Mouse (Mus musculus): ENCODE results near the gene Lst1. TPM values are rescaled to one million over a fixed set of nuclear protein-coding genes. Genes with fewer than 3 reads are reported as not detected.
A peak's percentile ranks its signal among the peaks of the same experiment; 100 is the strongest.
"Not testable (repeated sequence)": the region's sequence is repeated elsewhere in the genome, so short reads cannot be mapped to it uniquely, and the experiment has no call there.

Gene Lst1
- polyA plus RNA-seq (2015; fragmentation: Nextera tagmentation; extraction: Ambion mirVana): 4.8 and 7.3 TPM in 2 replicates

GRCm38 (mm10) chr17:35187959-35188610 is at the start of gene Lst1:
Gene Lst1, minus strand, starts transcription at chr17:35188439.
- Histone ChIP-seq H3K4me3 (ENCODE audit: low read length) (no peak within 1 kb of the TSS), H3K4me2 (ENCODE audit: low read length) (no peak within 1 kb of the TSS), H3K36me3 (ENCODE audit: control insufficient read depth, insufficient read depth, low read length) (no peaks in the 10 kb centered on the region), H3K4me1 (ENCODE audit: control insufficient read depth, insufficient read depth, low read depth, low read length) (peaks cover 2% of the 10 kb centered on the region; the same call in 1 of the 2 replicates), H3K9me3 (ENCODE audit: control insufficient read depth, low read length) (no peaks in the 10 kb centered on the region), H3K27me3 (replicated peaks; ENCODE audit: control insufficient read depth, insufficient read depth, low read length) (no peaks in the 10 kb centered on the region), H3K9ac (ENCODE audit: low read depth, low read length) (no peak within 1 kb of the TSS), H3K27ac (ENCODE audit: low read depth, low read length) (no peak within 1 kb of the TSS)
- 79% methylated on average over 7 of the region's 7 CpGs for WGBS
- no peak for ATAC-seq

- WGBS: 84% methylated on average over 12 of the region's 12 CpGs
- peaks cover 26% of the 10 kb centered on the region for H3K4me1 ChIP-seq (ENCODE audit: control insufficient read depth, insufficient read depth, low read depth, low read length)
- H3K27ac ChIP-seq (ENCODE audit: low read depth, low read length): no peak overlapping the region
- no peaks in the 10 kb centered on the region for H3K27me3 ChIP-seq (replicated peaks; ENCODE audit: control insufficient read depth, insufficient read depth, low read length)
- no peaks in the 10 kb centered on the region for H3K9me3 ChIP-seq (ENCODE audit: control insufficient read depth, low read length)
- peak overlapping the region; percentile 54; the same call in 1 of the 2 replicates for H3K4me3 ChIP-seq (ENCODE audit: low read length)
- H3K36me3 ChIP-seq (ENCODE audit: control insufficient read depth, insufficient read depth, low read length): peaks cover 2% of the 10 kb centered on the region; the same call in 1 of the 2 replicates
- H3K4me2 ChIP-seq (ENCODE audit: low read length): peak overlapping the region; percentile 89
- no peak for ATAC-seq
- H3K9ac ChIP-seq (ENCODE audit: low read depth, low read length): peak overlapping the region; percentile 75; the same call in 1 of the 2 replicates
Observed at GRCm38 (mm10) chr17:35237504-35237903, 49.3 kb upstream of the Lst1 start.

- H3K4me1 ChIP-seq (ENCODE audit: control insufficient read depth, insufficient read depth, low read depth, low read length): peaks cover 30% of the 10 kb centered on the region
- H3K4me2 ChIP-seq (ENCODE audit: low read length): peak overlapping the region; percentile 89
- 69% methylated on average over 9 of the region's 9 CpGs for WGBS
- H3K27me3 ChIP-seq (replicated peaks; ENCODE audit: control insufficient read depth, insufficient read depth, low read length): no peaks in the 10 kb centered on the region
- peaks cover 2% of the 10 kb centered on the region; the same call in 1 of the 2 replicates for H3K36me3 ChIP-seq (ENCODE audit: control insufficient read depth, insufficient read depth, low read length)
- H3K9ac ChIP-seq (ENCODE audit: low read depth, low read length): peak overlapping the region; percentile 75
- peak overlapping the region; percentile 95 for H3K27ac ChIP-seq (ENCODE audit: low read depth, low read length)
- H3K9me3 ChIP-seq (ENCODE audit: control insufficient read depth, low read length): no peaks in the 10 kb centered on the region
- ATAC-seq: no peak
- peak overlapping the region; percentile 54 for H3K4me3 ChIP-seq (ENCODE audit: low read length)
Observed at GRCm38 (mm10) chr17:35236996-35237395, 48.8 kb upstream of the Lst1 start.

- peak overlapping the region; percentile 54 for H3K4me3 ChIP-seq (ENCODE audit: low read length)
- H3K27ac ChIP-seq (ENCODE audit: low read depth, low read length): peak overlapping the region; percentile 95
- 1% methylated on average over 18 of the region's 18 CpGs for WGBS
- H3K9ac ChIP-seq (ENCODE audit: low read depth, low read length): peak overlapping the region; percentile 75
- peak overlapping the region; percentile 89 for H3K4me2 ChIP-seq (ENCODE audit: low read length)
- H3K27me3 ChIP-seq (replicated peaks; ENCODE audit: control insufficient read depth, insufficient read depth, low read length): no peaks in the 10 kb centered on the region
- H3K4me1 ChIP-seq (ENCODE audit: control insufficient read depth, insufficient read depth, low read depth, low read length): peaks cover 34% of the 10 kb centered on the region
- H3K9me3 ChIP-seq (ENCODE audit: control insufficient read depth, low read length): no peaks in the 10 kb centered on the region
- ATAC-seq: peak; percentile 85
- H3K36me3 ChIP-seq (ENCODE audit: control insufficient read depth, insufficient read depth, low read length): peaks cover 2% of the 10 kb centered on the region; the same call in 1 of the 2 replicates
Observed at GRCm38 (mm10) chr17:35236390-35236746, 48.1 kb upstream of the Lst1 start.

GRCm38 (mm10) chr17:35235614-35236389 is 47.6 kb upstream of the Lst1 start, which contains the start of gene Nfkbil1:
Gene Nfkbil1, minus strand, starts transcription at chr17:35235792.
- peak; percentile 84 for ATAC-seq
- WGBS: 0% methylated on average over 35 of the region's 35 CpGs

GRCm38 (mm10) chr17:35234903-35235302 is 46.7 kb upstream of the Lst1 start:
- peak overlapping the region; percentile 95 for H3K27ac ChIP-seq (ENCODE audit: low read depth, low read length)
- H3K4me1 ChIP-seq (ENCODE audit: control insufficient read depth, insufficient read depth, low read depth, low read length): peaks cover 28% of the 10 kb centered on the region
- no peaks in the 10 kb centered on the region for H3K27me3 ChIP-seq (replicated peaks; ENCODE audit: control insufficient read depth, insufficient read depth, low read length)
- H3K36me3 ChIP-seq (ENCODE audit: control insufficient read depth, insufficient read depth, low read length): peaks cover 6% of the 10 kb centered on the region; the same call in 1 of the 2 replicates
- peak overlapping the region; percentile 89 for H3K4me2 ChIP-seq (ENCODE audit: low read length)
- WGBS: 3% methylated on average over 31 of the region's 31 CpGs
- H3K4me3 ChIP-seq (ENCODE audit: low read length): peak overlapping the region; percentile 54
- no peak for ATAC-seq
- H3K9ac ChIP-seq (ENCODE audit: low read depth, low read length): peak overlapping the region; percentile 75
- no peaks in the 10 kb centered on the region for H3K9me3 ChIP-seq (ENCODE audit: control insufficient read depth, low read length)

More at GRCm38 (mm10) chr17:35235614-35236389, 47.6 kb upstream of the Lst1 start, which contains the start of gene Nfkbil1:
- Histone ChIP-seq H3K27ac (ENCODE audit: low read depth, low read length) (peak within 1 kb of the TSS; percentile 95), H3K9ac (ENCODE audit: low read depth, low read length) (peak within 1 kb of the TSS; percentile 75), H3K4me3 (ENCODE audit: low read length) (peak within 1 kb of the TSS; percentile 54), H3K9me3 (ENCODE audit: control insufficient read depth, low read length) (no peaks in the 10 kb centered on the region), H3K4me1 (ENCODE audit: control insufficient read depth, insufficient read depth, low read depth, low read length) (peaks cover 34% of the 10 kb centered on the region), H3K27me3 (replicated peaks; ENCODE audit: control insufficient read depth, insufficient read depth, low read length) (no peaks in the 10 kb centered on the region), H3K4me2 (ENCODE audit: low read length) (peak within 1 kb of the TSS; percentile 89), H3K36me3 (ENCODE audit: control insufficient read depth, insufficient read depth, low read length) (peaks cover 6% of the 10 kb centered on the region; the same call in 1 of the 2 replicates)

- H3K9me3 ChIP-seq (ENCODE audit: control insufficient read depth, low read length); H3K27me3 ChIP-seq (replicated peaks; ENCODE audit: control insufficient read depth, insufficient read depth, low read length); H3K4me3 ChIP-seq (ENCODE audit: low read length); ATAC-seq; H3K27ac ChIP-seq (ENCODE audit: low read depth, low read length); H3K4me2 ChIP-seq (ENCODE audit: low read length); H3K36me3 ChIP-seq (ENCODE audit: control insufficient read depth, insufficient read depth, low read length); H3K9ac ChIP-seq (ENCODE audit: low read depth, low read length): not testable (repeated sequence)
- peaks cover 28% of the 10 kb centered on the region for H3K4me1 ChIP-seq (ENCODE audit: control insufficient read depth, insufficient read depth, low read depth, low read length)
- 81% methylated on average over 7 of the region's 7 CpGs for WGBS
Observed at GRCm38 (mm10) chr17:35234090-35234489, 45.9 kb upstream of the Lst1 start.

- 74% methylated on average over 18 of the region's 18 CpGs for WGBS
- H3K9ac ChIP-seq (ENCODE audit: low read depth, low read length): peak within 1 kb of the TSS; percentile 75; the same call in 1 of the 2 replicates
- no peaks in the 10 kb centered on the region for H3K9me3 ChIP-seq (ENCODE audit: control insufficient read depth, low read length)
- peaks cover 13% of the 10 kb centered on the region; the same call in 1 of the 2 replicates for H3K36me3 ChIP-seq (ENCODE audit: control insufficient read depth, insufficient read depth, low read length)
- peak within 1 kb of the TSS; percentile 89 for H3K4me2 ChIP-seq (ENCODE audit: low read length)
- H3K27ac ChIP-seq (ENCODE audit: low read depth, low read length): no peak within 1 kb of the TSS
- peak within 1 kb of the TSS; percentile 54 for H3K4me3 ChIP-seq (ENCODE audit: low read length)
- H3K27me3 ChIP-seq (replicated peaks; ENCODE audit: control insufficient read depth, insufficient read depth, low read length): no peaks in the 10 kb centered on the region
- ATAC-seq: no peak
- peaks cover 28% of the 10 kb centered on the region for H3K4me1 ChIP-seq (ENCODE audit: control insufficient read depth, insufficient read depth, low read depth, low read length)
Observed at GRCm38 (mm10) chr17:35233114-35233980, 45.1 kb upstream of the Lst1 start, which contains the start of gene Atp6v1g2. Gene Atp6v1g2, plus strand, starts transcription at chr17:35233660.

Data from hindbrain, embryonic 16.5 days (tissue).